Mouse (Mus musculus) inflammation-experienced regulatory T-cells, adult 6 months (primary cell): ENCODE results near the gene Cavin4. TPM values are rescaled to one million over a fixed set of nuclear protein-coding genes. Genes with fewer than 3 reads are reported as not detected.

ENCODE experiments used
- polyA plus RNA-seq, 3 experiments: library from polyadenylated mRNA; unstranded; fragments of 100-300 nt; shearing (Covaris generic); gene quantifications; one replicate each; pipeline ENCODE4 v1.2.1; 2017

Cavin4 gene
- polyA plus RNA-seq, 3 experiments from 2014 or later: not detected

Other genes starting within 250 kb of the Cavin4 start
- 10 to 100 TPM; 57.6 to 68.0 (median 64.3) TPM for gene Tex10, start 190.1 kb upstream of the Cavin4 start, polyA plus RNA-seq
- gene Msantd3, start 123.6 kb upstream of the Cavin4 start, polyA plus RNA-seq: not detected
- gene Tmeff1, start 78.3 kb upstream of the Cavin4 start, polyA plus RNA-seq: not detected